In the genomic region with DNA sequence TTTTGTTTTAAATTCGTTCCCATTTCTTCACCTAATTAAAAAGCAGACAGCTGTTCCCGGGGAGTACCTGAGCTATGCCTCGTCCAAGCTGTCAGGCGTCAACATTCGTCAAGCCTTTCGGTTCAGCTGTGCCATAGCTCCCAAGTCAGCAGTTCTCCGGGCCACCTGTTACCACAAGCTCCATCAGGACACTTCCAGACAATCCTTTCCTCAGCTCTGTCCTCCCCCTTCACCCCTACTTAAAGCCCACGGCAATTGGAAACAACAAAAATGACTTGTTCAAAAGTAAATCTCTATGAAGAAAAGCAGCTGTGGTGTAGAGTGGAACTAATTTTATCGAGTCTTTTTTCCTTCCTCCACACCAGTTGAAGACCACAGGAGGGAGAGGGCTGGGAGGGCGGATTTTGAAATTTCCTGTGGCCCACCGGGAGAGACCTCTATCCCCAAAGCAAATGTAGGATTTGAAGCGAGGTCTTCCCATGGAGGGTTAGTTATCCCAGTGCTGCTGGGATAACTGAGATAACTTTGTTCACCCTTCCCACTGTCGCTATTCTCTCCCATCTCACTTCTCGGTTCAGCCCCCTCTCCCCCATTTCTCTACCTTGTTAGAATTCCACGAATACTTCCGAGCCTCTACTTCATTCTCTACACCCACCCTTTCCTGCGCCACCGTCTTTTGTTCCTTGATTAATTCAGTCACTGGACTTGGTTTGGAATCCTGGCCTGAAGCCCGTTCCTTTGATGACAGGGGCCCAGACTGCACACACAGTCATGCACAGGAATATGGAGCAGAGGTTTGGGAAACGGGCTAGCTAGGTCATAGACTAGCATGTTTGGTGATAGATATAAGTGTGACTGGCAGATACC, we compare ENCODE assay signal across 10 mouse cellular contexts.
A peak's percentile ranks its signal among the peaks of the same experiment; 100 is the strongest.
DNase-seq lines count a peak whose midpoint lies in the region; ATAC-seq lines count a peak whose summit lies in the region.
"Had no signal": no experiment of that assay in that cellular context is flagged by ENCODE, and none has a peak within 500 bp of the region (broad histone marks: within the 10 kb centered on the region; RNA-seq: fewer than 3 reads in every experiment).

No protein-coding gene starts in this region.

- no peaks in the 10 kb centered on the region for H3K9me3 ChIP-seq in heart, embryonic 13.5 days
- no peaks in the 10 kb centered on the region for H3K9me3 ChIP-seq in neural tube, embryonic 11.5 days (ENCODE audit: control insufficient read depth, low read length)
- no peaks in the 10 kb centered on the region for H3K9me3 ChIP-seq in neural tube, embryonic 15.5 days (replicated peaks)
- H3K9me3 ChIP-seq in hindbrain, embryonic 13.5 days = no peaks in the 10 kb centered on the region
- peaks cover 4% of the 10 kb centered on the region; the same call in 1 of the 2 replicates for H3K9me3 ChIP-seq in neural tube, embryonic 13.5 days

- H3K27me3 ChIP-seq in heart, embryonic 13.5 days (replicated peaks) = no peaks in the 10 kb centered on the region
- no peaks in the 10 kb centered on the region for H3K27me3 ChIP-seq in neural tube, embryonic 11.5 days (ENCODE audit: control insufficient read depth, insufficient read depth, low read length)
- no peaks in the 10 kb centered on the region for H3K27me3 ChIP-seq in neural tube, embryonic 15.5 days (replicated peaks)
- H3K27me3 ChIP-seq in hindbrain, embryonic 13.5 days = no peaks in the 10 kb centered on the region
- no peaks in the 10 kb centered on the region for H3K27me3 ChIP-seq in neural tube, embryonic 13.5 days

- 38% methylated on average over 20 of the region's 20 CpGs for WGBS in heart, embryonic 13.5 days
- 61% methylated on average over 20 of the region's 20 CpGs for WGBS in neural tube, embryonic 11.5 days
- WGBS in neural tube, embryonic 15.5 days = 48% methylated on average over 20 of the region's 20 CpGs
- 40% methylated on average over 20 of the region's 20 CpGs for WGBS in hindbrain, embryonic 13.5 days
- WGBS in neural tube, embryonic 13.5 days = 56% methylated on average over 20 of the region's 20 CpGs

- H3K4me2 ChIP-seq in heart, embryonic 13.5 days = peak overlapping the region; percentile 40
- H3K4me2 ChIP-seq in neural tube, embryonic 11.5 days (ENCODE audit: low read depth) = no peak overlapping the region
- H3K4me2 ChIP-seq in neural tube, embryonic 15.5 days = no peak overlapping the region
- H3K4me2 ChIP-seq in hindbrain, embryonic 13.5 days = peak overlapping the region; percentile 4; the same call in 1 of the 2 replicates
- no peak overlapping the region for H3K4me2 ChIP-seq in neural tube, embryonic 13.5 days

- no peak for DNase-seq in heart, adult 9 months (ENCODE audit: low spot score in 2 of 2)
- DNase-seq in neural tube, embryonic 11.5 days (ENCODE audit: low spot score) = peak; percentile 30
- no peak for DNase-seq in left cerebral cortex, adult 8-10 months (ENCODE audit: low spot score in 2 of 2)
- DNase-seq in cerebellum, adult 11 months = no peak
- DNase-seq: lung, postnatal 36 days had no signal

- no peak for ATAC-seq in heart, embryonic 13.5 days (ENCODE audit: extremely low read depth, insufficient number of reproducible peaks, low FRiP score, low TSS enrichment)
- no peak for ATAC-seq in neural tube, embryonic 11.5 days (ENCODE audit: insufficient read depth, low FRiP score, low TSS enrichment)
- no peak for ATAC-seq in neural tube, embryonic 15.5 days (ENCODE audit: low FRiP score)
- ATAC-seq in hindbrain, embryonic 13.5 days (ENCODE audit: low FRiP score) = peak; percentile 66; the same call in 1 of the 2 replicates
- peak; percentile 50; the same call in 1 of the 2 replicates for ATAC-seq in neural tube, embryonic 13.5 days (ENCODE audit: low read depth)

- H3K4me1 ChIP-seq in heart, embryonic 13.5 days = peaks cover 32% of the 10 kb centered on the region
- no peaks in the 10 kb centered on the region for H3K4me1 ChIP-seq in neural tube, embryonic 11.5 days (ENCODE audit: control insufficient read depth, insufficient read depth, low read length)
- H3K4me1 ChIP-seq in neural tube, embryonic 15.5 days = 0 out of 2 replicates have a peak, but pooled peaks cover 3% of the 10 kb centered on the region
- H3K4me1 ChIP-seq in hindbrain, embryonic 13.5 days (replicated peaks) = peaks cover 12% of the 10 kb centered on the region; the same call in 1 of the 2 replicates
- 0 out of 2 replicates have a peak, but pooled peaks cover 8% of the 10 kb centered on the region for H3K4me1 ChIP-seq in neural tube, embryonic 13.5 days (replicated peaks)

- 0 out of 2 replicates have a peak overlapping the region, but pooled peaks have one; percentile 8 for H3K4me3 ChIP-seq in heart, embryonic 13.5 days
- H3K4me3 ChIP-seq in neural tube, embryonic 11.5 days (ENCODE audit: low read depth, low read length) = no peak overlapping the region
- no peak overlapping the region for H3K4me3 ChIP-seq in neural tube, embryonic 15.5 days (replicated peaks)
- H3K4me3 ChIP-seq in hindbrain, embryonic 13.5 days = no peak overlapping the region
- no peak overlapping the region for H3K4me3 ChIP-seq in neural tube, embryonic 13.5 days

- no peak overlapping the region for H3K9ac ChIP-seq in heart, embryonic 13.5 days
- H3K9ac ChIP-seq in neural tube, embryonic 11.5 days (ENCODE audit: low read length) = no peak overlapping the region
- H3K9ac ChIP-seq in neural tube, embryonic 15.5 days (replicated peaks) = no peak overlapping the region
- H3K9ac ChIP-seq in hindbrain, embryonic 13.5 days = no peak overlapping the region
- H3K9ac ChIP-seq in neural tube, embryonic 13.5 days = no peak overlapping the region

- H3K27ac ChIP-seq in heart, embryonic 13.5 days (replicated peaks) = peak overlapping the region; percentile 28
- no peak overlapping the region for H3K27ac ChIP-seq in neural tube, embryonic 11.5 days (ENCODE audit: low read depth, low read length)
- H3K27ac ChIP-seq in neural tube, embryonic 15.5 days (replicated peaks) = no peak overlapping the region
- no peak overlapping the region for H3K27ac ChIP-seq in hindbrain, embryonic 13.5 days
- H3K27ac ChIP-seq in neural tube, embryonic 13.5 days (replicated peaks) = no peak overlapping the region
- H3K27ac ChIP-seq: stomach, postnatal 0 days had no signal

- no peaks in the 10 kb centered on the region for H3K36me3 ChIP-seq in heart, embryonic 13.5 days
- H3K36me3 ChIP-seq in neural tube, embryonic 11.5 days (ENCODE audit: control insufficient read depth, insufficient read depth, low read length) = no peaks in the 10 kb centered on the region
- no peaks in the 10 kb centered on the region for H3K36me3 ChIP-seq in neural tube, embryonic 15.5 days
- no peaks in the 10 kb centered on the region for H3K36me3 ChIP-seq in hindbrain, embryonic 13.5 days
- no peaks in the 10 kb centered on the region for H3K36me3 ChIP-seq in neural tube, embryonic 13.5 days

Comparison
In these comparisons a context has a peak if more than half of its experiments do, and no peak if none do; other contexts are left out.
1. ATAC-seq: peak in hindbrain, embryonic 13.5 days (single experiment) and neural tube, embryonic 13.5 days (single experiment); none in heart, embryonic 13.5 days (single experiment), neural tube, embryonic 11.5 days (single experiment) and neural tube, embryonic 15.5 days (single experiment).
2. H3K4me2 ChIP-seq: peak in heart, embryonic 13.5 days (single experiment) and hindbrain, embryonic 13.5 days (single experiment); none in neural tube, embryonic 11.5 days (single experiment), neural tube, embryonic 15.5 days (single experiment) and neural tube, embryonic 13.5 days (single experiment).